Mouse (Mus musculus): ENCODE measurements around the gene Ap1b1. TPM values are rescaled to one million over a fixed set of nuclear protein-coding genes. Genes with fewer than 3 reads are reported as not detected.

Gene Ap1b1
- polyA plus RNA-seq, 1 experiment from 2014 or later: 56.7 TPM

DNA sequence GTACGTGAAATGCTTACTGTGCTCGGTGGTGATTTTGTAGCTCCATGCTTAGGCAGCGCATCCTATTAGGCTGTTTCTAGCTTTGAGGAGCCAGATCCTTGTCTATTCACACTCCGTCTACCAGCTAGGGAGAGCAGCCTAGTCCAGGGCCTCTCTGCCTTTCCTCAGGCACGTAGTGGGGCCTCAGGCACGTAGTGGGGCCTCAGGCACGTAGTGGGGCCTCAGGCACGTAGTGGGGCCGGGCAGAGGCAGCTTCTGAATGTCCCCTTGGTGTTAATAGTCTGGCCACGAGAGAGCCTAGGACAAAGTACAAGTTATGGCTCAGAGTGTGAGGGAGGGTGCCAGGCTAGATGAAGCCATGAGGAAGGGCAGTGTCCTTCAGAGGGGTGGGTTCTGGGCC is 46.1 kb downstream of the Ap1b1 start:
- no peak for DNase-seq (ENCODE audit: low spot score)

DNA sequence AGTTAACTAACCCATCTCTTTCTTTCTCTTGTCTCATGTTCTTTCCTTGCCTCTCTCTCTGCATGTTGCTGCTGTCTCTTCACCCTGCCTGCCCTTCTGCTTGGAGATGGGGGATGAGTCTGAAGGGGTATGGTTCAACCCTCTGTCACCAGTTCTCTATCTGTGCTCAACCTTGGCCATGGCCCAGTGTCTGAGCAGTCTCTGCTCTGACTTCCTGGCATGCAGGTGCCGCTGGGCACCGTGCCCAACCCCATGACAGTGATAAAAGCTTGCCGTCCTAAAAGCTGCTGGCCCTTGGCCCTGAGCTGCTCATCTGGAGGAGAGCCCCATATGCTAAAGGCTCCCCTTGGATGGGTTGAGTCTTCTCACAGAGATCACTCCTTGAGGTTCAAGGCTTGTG is 46.5 kb downstream of the Ap1b1 start:
- DNase-seq (ENCODE audit: low spot score): no peak

DNA sequence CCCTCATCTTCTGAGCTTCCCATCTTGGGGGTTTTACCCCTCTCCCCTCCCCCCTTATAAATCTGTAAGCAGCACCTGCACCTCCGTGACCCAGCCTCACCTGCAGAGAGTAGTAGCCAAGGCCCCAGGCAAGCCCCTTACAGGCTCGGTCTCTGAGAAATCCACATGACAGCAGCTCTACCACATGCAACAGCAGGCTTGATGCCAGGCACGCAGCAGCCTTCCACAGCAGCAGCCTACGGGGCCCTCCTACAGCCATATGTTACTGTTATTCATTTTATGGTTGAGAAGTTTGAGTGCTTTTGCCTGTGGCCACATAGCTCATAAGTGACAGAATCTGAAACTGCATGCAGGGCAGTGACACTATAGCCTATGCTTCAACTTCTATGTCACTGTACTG is 48.8 kb downstream of the Ap1b1 start:
- DNase-seq (ENCODE audit: low spot score): no peak

DNA sequence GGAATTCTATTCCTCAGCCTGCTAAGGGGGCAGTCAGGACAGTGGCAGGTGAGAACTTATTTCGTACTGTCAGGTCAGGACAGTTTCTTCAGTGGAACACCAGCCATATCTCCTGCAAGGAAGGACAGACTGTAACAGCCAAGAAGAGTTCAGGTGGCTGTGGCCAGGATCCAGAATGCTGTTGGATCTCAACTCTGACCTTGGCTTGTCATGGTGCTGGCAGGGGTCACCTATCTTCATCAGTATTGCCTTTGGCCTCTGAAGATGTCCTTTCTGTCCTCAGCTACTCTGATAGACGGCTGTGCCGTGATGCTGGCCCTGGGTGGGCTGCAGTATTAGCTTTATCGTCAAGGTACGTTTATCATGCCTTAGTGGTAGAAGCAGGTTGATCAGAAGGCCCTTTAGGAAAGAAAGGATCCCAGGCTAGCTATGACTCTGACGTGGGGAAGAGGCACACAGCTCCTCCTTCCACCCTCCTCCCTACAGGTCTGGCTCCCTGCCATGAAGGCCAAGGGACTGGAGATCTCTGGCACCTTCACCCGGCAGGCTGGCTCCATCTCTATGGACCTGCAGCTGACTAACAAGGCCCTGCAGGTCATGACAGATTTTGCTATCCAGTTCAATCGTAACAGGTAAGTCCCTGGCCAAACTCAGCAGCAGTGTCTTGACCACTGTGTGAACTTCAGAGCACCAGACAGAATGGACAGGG is 50.7 kb downstream of the Ap1b1 start:
- DNase-seq (ENCODE audit: low spot score): no peak

DNA sequence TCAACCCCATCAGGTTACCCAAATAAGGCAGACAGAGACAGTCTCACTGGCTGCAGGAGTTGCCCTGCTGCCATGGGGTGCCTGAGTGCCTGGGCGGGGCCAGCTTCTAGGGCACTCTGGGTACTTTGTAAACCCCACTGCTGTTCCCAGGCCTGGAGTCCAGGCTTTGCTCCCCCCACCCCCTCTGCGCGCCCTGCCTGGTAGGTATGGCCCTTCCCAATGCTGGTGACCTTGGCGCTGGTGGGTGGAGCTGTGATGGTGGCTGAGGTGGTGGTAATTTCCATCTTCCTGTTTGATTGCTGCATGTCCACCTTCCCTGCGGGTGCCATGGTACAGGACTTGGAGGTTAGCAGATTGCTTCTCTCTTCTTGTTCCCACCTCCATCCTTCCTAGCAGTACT is 54.0 kb downstream of the Ap1b1 start:
- no peak for DNase-seq (ENCODE audit: low spot score)

DNA sequence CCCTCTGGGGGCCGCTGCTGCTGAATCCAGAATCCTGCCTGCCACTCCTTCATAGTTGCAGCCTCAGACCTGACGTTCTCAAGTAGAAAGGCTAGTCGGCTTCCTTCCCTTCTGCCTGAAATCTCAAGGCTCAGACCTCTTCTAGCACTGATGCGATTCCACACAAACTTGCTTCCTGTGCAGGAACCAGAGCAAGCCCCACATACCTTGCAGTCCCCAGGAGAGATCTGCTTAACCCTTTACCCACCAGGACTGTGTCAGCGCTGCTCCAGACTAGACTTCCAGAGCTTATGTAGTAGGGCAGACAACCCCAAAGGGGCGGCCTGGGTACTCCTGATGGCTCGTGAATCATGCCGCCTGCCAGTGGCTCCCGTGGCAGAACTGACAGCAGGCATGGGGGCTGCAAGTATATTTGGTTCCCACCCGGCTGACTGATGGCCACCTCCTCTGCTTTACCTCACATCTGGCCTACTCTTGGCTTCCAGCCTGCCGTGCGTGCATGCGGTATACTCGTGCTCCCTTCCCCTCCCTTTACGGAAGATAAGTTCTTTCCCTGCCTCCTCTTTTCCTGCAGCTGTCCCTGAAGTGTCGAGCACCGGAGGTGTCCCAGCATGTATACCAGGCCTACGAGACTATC is 54.6 kb downstream of the Ap1b1 start:
- DNase-seq (ENCODE audit: low spot score): no peak

DNA sequence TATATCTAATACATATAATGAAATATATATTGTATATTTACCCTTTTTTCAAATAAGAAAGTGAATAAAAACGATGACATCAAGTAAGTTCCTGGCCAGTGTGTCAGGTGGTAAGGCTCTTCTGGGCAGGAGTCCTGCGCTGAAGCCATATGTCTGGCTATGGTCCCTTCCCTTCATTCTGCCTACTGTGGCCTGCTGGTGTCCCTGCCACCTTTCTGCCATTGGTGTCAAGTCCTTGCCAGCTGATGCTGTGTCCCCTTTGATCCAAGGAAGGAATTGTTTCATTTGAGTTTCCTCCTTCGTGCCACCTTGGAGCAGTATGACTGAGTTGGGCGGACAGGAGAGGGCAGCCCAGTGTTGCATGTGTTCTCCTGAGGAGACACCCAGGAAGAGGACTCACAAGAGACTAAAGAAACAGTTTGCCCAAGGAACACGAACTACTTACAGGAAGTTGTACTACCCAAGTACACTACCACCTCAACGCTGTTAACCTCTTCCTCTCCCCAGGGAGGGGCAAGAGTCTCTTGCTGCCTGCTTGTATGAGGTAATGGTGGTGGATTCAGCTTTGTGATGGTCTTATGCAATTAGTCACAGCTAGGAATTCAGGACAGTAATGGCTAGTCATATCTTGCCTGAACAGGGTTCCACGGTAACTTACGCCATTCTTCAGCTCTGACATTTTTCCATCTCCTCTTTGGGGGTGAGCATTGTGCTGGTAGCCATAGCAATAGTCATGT is 56.2 kb downstream of the Ap1b1 start:
- no peak for DNase-seq (ENCODE audit: low spot score)

DNA sequence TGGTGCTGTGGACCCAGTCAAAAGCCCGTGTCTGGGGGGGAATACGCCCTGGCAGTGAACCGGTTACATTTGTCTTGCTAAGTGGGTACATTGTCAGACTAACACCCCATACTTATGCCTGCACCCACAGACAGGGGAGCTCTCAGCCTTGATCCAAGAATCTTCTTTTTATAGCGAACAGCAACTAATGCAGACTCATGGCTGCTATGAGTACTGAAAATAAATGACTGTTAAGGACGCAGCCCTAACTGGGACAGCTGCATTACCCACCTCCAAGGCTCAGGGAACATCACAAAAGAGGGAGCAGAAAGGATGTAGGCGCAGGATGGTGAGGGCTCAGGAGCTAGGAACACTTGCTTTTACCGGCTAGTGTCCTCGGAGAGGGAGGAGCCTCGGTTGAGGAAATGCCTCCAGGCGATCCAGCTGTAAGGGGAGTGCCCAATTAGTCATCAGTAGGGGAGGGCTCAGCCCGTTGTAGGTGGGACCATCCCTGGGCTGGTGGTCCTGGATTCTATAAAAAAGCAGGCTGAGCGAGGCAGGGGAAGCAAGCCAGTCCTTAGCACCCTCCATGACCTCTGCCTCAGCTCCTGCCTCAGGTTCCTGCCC is 59.8 kb downstream of the Ap1b1 start:
- DNase-seq (ENCODE audit: low spot score): no peak

DNA sequence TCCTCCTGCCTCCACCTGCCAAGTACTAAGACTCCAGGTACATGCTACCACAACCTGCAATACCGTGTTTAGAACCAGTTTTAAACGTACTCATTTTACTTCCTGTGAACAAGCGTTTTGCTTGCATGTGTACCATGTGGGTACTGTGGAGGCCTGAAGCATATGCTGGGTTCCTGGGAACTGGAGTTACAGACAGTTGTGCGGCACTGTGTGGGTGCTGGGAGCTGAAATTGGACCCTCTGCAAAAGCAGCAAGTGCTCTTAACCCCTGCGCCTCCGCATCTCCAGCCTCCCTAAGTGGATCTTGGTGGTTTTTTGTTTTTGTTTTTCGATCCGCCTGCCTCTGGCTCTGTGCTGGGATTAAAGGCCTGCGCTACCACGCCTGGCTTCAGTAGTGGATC is 65.0 kb downstream of the Ap1b1 start:
- no peak for DNase-seq (ENCODE audit: low spot score)

DNA sequence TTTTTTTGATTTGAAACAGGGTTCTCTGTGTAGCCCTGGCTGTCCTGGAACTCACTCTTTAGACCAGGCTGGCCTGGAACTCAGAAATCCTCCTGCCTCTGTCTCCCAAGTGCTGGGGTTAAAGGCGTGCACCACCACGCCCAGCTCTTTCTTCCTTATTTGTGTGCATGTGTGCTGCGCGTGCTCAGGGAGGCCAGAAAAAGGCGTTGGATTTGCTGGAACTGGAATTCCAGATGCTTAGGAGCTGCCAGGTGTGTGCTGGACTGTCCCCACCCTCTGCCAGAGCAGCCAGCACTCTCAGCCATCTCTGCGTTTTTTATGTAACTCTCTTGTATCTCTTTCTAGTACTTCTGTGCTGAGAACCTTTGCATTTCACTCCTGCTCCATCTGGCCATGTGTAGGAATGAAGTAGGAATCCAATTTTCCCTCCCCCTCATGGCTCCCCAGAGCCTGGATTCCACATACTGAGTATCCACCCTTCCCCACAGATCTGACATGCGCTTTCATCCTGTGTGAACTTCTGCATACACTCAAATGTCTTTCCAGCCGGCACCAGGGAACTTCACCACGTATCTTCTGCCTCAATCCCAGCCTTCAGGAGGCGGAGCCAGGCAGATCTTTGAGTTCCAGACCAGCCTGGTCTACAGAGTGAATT is 65.7 kb downstream of the Ap1b1 start:
- no peak for DNase-seq (ENCODE audit: low spot score)

DNA sequence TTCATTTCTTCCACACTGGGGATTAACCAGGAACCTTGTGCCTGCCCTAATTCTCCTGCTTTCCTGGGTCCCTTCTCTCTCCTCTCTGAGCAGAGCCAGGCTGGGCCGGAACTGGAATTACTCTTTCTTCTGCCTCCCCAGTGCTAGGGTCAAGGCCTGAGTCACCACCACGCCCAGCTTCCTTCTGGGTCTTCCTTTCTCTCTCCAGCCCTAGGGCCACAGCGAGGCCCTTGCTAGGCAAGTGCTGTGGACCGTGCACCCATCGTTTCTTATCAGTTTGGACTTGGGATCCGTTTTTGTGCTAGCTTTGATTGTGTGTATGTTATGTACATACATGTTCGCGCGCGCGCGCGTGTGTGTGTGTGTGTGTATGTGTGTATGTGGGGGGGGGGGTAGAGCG is 67.5 kb downstream of the Ap1b1 start:
- DNase-seq (ENCODE audit: low spot score): no peak

DNA sequence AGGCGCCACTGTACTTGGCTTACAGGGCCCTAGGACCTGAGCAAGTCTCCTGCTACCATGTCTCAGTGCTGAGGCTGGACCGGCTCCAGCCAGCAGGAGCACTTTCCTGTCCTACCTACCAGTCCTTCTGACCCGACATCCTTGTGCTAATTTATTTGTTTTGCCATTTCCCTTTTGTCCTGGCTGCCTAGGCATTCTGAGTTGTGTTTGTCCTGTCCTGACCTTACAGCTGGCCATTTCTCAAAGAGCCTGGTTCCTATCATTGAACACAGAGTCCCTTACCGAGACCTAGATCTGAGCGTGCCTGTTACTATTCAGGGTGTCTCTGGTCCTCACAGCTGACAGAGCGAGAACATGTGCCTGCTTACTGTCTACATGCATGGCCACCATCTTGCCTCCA is 68.2 kb downstream of the Ap1b1 start:
- DNase-seq (ENCODE audit: low spot score): no peak

DNA sequence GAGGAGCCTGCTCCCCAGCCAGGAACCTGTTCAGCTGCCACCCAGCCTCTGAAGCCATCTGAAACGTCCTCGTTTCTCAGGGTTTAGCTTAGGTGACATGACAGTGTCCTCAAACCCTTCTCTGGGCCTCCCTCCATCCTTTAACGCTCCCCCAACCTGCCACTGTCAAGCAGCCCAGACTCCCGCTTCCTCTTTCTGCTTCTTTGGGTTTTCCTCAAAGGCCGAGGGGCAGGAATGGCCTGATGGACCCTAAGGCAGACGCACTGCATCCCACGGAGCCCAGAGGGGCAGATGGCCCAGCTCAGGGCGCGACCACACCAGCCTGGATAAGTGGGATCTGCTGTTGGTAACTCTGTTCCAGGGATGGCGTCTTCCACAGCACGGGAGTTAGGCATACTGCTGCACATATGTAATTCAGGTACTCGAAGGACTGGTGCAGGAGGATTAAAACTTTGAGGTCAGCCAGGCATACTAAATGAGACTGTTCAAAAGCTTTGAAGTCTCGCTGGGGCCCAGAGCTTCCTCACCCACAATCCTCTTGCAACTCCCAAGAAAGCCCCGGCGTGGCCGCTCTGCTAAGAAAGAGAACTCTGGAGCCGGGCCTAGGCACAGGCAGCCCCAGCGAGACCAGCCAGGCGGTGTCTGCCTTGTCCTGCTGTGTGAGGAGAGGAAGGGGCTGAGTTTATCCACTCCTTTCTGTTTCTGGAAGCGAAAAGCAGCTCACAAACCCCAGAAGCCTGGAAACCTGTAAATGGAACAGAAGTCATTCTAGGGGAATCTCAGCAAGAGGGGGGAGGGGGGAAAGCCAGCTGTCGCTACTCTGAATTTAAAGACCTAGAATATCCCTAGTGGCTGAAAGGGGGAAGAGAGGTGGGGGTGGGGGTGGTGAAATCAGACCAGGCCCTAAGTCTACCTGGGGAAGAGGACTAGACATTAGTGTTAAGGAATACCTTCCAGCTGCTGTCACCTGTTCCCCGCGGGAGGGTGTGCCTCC is 69.6 kb downstream of the Ap1b1 start:
- no peak for DNase-seq (ENCODE audit: low spot score)

DNA sequence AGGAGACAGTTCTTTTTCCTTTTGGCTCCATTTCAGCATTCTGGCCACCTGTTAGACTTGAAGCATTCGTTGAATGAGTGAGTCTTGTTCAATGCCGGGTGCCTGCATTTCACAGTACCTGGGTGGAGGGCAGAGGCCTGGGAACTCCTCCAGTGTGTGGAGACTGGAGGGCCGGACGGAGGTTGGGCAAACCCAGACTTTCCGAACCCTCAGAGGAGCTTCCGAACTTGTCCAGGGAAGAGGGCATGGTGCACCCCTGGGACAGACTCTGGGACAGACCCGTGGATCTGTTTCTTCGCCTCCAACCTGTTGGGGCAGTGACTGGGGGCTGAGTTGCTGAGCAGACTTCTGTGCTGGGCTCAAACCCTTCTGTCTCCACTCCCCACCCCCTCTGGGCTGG is 70.4 kb downstream of the Ap1b1 start:
- DNase-seq (ENCODE audit: low spot score): no peak

DNA sequence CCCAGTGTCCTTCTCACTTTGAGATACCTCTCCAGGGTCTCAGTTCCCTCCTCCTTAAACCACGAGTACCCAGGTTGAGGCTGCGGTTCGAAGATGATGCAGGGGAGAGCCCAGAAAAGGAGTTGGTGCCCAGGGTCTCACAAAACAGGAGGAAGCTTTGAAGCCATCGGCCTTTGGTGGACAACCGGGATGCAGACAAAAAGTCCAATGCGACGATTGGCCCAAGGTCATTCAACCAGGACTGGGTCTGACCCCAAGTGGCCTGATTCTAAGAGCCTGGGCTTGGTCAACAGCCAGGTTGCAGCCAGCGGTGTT is 70.9 kb downstream of the Ap1b1 start:
- no peak for DNase-seq (ENCODE audit: low spot score)

DNA sequence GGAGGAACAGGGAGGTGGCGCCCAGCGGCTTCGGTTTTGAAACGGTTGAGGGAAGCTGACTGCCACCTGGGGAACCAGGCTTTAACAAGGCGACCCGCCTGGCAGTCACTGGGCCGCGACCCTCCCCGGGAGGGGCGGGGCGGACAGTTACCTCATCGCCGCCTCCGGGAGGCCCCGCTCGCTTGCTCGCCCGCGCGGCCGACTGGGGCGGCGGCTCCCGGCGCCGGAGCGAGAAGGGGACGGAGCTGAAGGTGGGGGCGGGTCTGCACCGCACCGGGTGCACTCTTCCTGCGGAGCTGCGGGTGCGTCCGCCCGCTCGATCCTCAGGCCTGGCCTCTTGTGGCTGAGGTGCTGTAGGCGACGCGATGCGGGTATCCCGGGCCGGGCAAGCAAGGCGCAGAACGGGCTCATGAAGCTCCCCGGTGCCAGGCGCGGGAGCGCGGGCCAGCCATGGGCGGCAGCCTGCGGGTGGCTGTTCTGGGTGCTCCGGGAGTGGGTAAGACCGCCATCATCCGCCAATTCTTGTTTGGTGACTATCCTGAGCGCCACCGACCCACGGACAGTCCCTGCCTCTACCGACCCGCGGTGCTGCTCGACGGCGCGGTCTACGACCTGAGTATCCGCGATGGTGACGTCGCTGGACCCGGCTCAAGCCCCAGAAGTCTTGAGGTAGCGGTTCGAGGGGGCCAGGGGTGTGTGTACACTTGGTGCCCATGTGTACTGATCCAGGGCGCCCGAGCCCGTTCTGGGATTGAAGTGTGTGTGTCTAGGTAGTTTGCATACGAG is 71.4 kb downstream of the Ap1b1 start, which contains the start of gene Rasl10a:
Rasl10a (plus strand) TSS at position 273 of the 786 bp plus-strand sequence.
- peak; percentile 50 for DNase-seq (ENCODE audit: low spot score)

DNA sequence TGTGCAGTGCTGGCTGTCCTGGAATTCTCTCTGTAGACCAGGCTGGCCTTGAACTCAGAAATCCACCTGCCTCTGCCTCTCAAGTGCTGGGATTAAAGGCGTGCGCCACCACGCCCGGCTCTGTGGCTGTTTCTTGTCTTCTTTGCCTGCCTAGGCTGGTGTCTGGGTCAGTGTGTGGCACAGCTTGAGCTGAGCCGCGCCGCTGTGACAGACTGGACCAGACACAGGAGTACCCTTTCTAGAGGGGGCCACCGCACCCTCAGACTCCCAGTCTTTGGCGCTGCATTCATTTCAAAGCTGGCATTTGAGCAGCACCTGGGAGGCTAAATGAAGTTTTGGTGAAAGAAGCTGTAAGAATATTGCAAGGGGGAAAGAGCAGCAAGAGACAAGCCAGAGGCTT is 72.2 kb downstream of the Ap1b1 start:
- DNase-seq (ENCODE audit: low spot score): no peak

DNA sequence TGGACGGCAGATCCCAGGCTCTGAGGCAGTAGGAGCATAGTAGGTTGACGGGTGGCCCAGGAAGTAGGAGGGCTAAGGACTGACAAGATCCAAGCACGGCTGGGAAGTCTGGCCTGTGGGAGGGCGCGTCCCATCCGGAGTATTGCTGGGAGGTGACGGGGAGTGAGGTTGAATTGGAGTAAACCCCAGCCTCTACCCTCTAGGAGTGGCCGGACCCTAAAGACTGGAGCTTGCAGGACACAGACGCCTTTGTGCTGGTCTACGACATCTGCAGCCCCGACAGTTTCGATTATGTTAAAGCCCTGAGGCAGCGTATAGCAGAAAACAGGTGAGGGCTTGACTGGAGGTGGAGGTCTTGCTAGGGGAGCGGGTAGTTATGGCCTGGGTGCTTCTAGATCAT is 72.6 kb downstream of the Ap1b1 start:
- DNase-seq (ENCODE audit: low spot score): no peak

DNA sequence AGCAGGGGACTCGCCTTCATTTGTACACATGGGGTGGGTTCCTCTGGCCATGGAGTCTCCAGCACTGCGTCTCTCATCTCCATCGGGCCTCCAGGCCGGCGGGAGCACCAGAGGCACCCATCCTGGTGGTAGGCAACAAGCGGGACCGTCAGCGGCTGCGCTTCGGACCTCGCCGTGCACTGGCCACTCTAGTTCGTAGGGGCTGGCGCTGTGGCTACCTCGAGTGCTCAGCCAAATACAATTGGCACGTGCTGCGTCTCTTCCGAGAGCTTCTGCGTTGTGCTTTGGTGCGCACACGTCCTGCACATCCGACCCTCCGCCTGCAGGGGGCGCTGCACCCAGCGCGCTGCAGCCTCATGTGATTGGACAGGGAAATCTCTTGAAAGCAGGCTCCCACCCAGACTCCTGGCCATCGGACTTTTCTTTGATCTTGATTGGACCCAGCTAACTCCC is 73.1 kb downstream of the Ap1b1 start:
- peak; percentile 57 for DNase-seq (ENCODE audit: low spot score)
